Mouse (Mus musculus) testis, adult 10 weeks (tissue): ENCODE measurements around the gene Mrgpra2a. TPM values are rescaled to one million over a fixed set of nuclear protein-coding genes. Genes with fewer than 3 reads are reported as not detected.

Source experiments
- polyA plus RNA-seq: library from polyadenylated mRNA; stranded (reverse); fragments of 350-450 nt; fragmentation: Illumina TruSeq; extraction: RNeasy Lipid Tissue Mini Kit (QIAGEN cat#74804); gene quantifications from one replicate; pipeline ENCODE4 v1.2.3, GENCODE M21; 2014; ENCODE audit warnings: low read depth, low replicate concordance

Mrgpra2a gene
- not detected for polyA plus RNA-seq

DNA sequence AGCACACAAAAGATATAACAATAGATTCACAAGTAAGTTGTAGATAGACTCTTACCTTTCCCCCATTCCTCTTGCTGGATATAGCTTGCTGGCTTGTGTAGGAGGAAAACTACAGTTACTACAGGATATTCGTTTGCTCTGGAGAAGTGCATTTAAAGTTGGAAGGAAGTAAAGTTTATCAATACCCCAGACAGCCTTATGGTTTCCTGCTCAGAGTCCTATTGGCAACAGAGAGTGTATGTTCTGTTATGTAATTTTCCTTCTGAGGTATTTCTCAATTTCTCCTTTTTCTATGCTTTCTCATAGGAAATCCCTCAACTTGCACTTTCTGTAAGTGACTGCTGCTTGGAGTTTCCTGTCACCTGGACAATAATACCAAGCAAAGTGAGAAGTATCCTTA lies at the start of gene Mrgpra2a:
Gene Mrgpra2a (minus strand): TSS at position 125 of the 400 bp plus-strand sequence.

Other genes starting within 250 kb of the Mrgpra2a start
- gene Mrgpra6, start 247.2 kb downstream of the Mrgpra2a start, polyA plus RNA-seq: not detected
- not detected for gene Mrgpra9, start 199.3 kb downstream of the Mrgpra2a start, polyA plus RNA-seq
- gene Mrgpra1, start 97.9 kb downstream of the Mrgpra2a start, polyA plus RNA-seq: not detected
- 3.0 TPM for gene Mrgpra2b, start 76.7 kb upstream of the Mrgpra2a start, polyA plus RNA-seq
- not detected for gene Mrgpra3, start 149.2 kb upstream of the Mrgpra2a start, polyA plus RNA-seq